Comparison of ENCODE assay signal across 18 mouse cellular contexts in the genomic region with DNA sequence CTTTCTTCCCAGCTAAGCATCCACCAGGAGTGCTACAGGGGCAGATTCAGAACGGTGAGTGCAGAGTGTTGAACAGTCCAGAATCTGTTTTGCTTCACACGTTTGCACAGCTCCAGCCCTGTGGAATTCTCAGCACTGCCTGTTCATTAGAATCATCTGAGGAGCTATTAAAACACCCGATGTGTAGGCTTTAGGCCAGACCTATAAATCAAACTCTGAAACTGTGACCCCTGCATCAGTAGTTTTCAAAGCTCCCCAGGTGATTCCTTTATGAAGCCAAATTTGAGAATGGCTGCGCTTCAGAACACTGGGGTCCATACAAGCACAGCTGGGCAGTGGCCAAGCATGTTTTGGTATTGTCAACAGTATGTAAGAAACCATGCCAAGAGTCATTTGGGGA.
A peak's percentile ranks its signal among the peaks of the same experiment; 100 is the strongest.
DNase-seq lines count a peak whose midpoint lies in the region; ATAC-seq and TF ChIP-seq lines count a peak whose summit lies in the region.
"Had no signal": no experiment of that assay in that cellular context is flagged by ENCODE, and none has a peak within 500 bp of the region (broad histone marks: within the 10 kb centered on the region; RNA-seq: fewer than 3 reads in every experiment).

No protein-coding gene starts in this region.

- H3K27me3 ChIP-seq in forebrain, embryonic 12.5 days: no peaks in the 10 kb centered on the region
- no peaks in the 10 kb centered on the region for H3K27me3 ChIP-seq in forebrain, embryonic 10.5 days (ENCODE audit: poor library complexity, severe bottlenecking)
- no peaks in the 10 kb centered on the region for H3K27me3 ChIP-seq in kidney, postnatal 0 days (ENCODE audit: insufficient read depth, low read length)
- H3K27me3 ChIP-seq in neural tube, embryonic 11.5 days (ENCODE audit: control insufficient read depth, insufficient read depth, low read length): no peaks in the 10 kb centered on the region
- H3K27me3 ChIP-seq: midbrain, embryonic 13.5 days had no signal

- no peak overlapping the region for H3K4me2 ChIP-seq in forebrain, embryonic 12.5 days
- no peak overlapping the region for H3K4me2 ChIP-seq in kidney, postnatal 0 days (ENCODE audit: low read length)
- H3K4me2 ChIP-seq in neural tube, embryonic 11.5 days (ENCODE audit: low read depth): no peak overlapping the region
- H3K4me2 ChIP-seq: midbrain, embryonic 13.5 days had no signal

- no peak overlapping the region for H3K4me3 ChIP-seq in forebrain, embryonic 12.5 days (replicated peaks)
- H3K4me3 ChIP-seq in forebrain, embryonic 10.5 days: no peak overlapping the region
- H3K4me3 ChIP-seq in kidney, postnatal 0 days (replicated peaks; ENCODE audit: low read depth, low read length): no peak overlapping the region
- no peak overlapping the region for H3K4me3 ChIP-seq in neural tube, embryonic 11.5 days (ENCODE audit: low read depth, low read length)
- H3K4me3 ChIP-seq: midbrain, embryonic 13.5 days had no signal

- 0 out of 2 replicates have a peak, but pooled peaks have one; percentile 41 for ATAC-seq in forebrain, embryonic 12.5 days (ENCODE audit: low FRiP score)
- no peak; the same call in 1 of the 2 replicates for ATAC-seq in kidney, postnatal 0 days (replicated peaks; ENCODE audit: low FRiP score, low read depth)
- ATAC-seq in neural tube, embryonic 11.5 days (ENCODE audit: insufficient read depth, low FRiP score, low TSS enrichment): peak; percentile 52
- ATAC-seq: intestine, embryonic 16.5 days; liver, postnatal 0 days; midbrain, embryonic 13.5 days; Patski had no signal

- no peaks in the 10 kb centered on the region for H3K9me3 ChIP-seq in forebrain, embryonic 12.5 days
- H3K9me3 ChIP-seq in forebrain, embryonic 10.5 days: no peaks in the 10 kb centered on the region
- no peaks in the 10 kb centered on the region for H3K9me3 ChIP-seq in kidney, postnatal 0 days (replicated peaks; ENCODE audit: low read length)
- no peaks in the 10 kb centered on the region for H3K9me3 ChIP-seq in neural tube, embryonic 11.5 days (ENCODE audit: control insufficient read depth, low read length)
- H3K9me3 ChIP-seq: midbrain, embryonic 13.5 days had no signal

- DNase-seq in forebrain, embryonic 10.5 days (ENCODE audit: extremely low spot score, low spot score): no peak
- DNase-seq in kidney, postnatal 0 days (ENCODE audit: low spot score): peak; percentile 18
- DNase-seq in kidney, postnatal 14 days: no peak
- DNase-seq in hindlimb bud, embryonic 11.5 days (ENCODE audit: extremely low spot score, low read depth, low spot score): peak; percentile 46
- DNase-seq in neural tube, embryonic 11.5 days (ENCODE audit: low spot score): no peak
- DNase-seq in adrenal gland, postnatal 36 days: no peak
- no peak for DNase-seq in layer of hippocampus, postnatal 25 days (ENCODE audit: extremely low spot score in 1 of 2, low spot score in 1 of 2)
- DNase-seq: B cell, adult 2 months; cerebellum, adult 11-12 months; heart, adult 18-20 months; kidney, postnatal 36 days; liver, postnatal 0 days; lung, postnatal 36 days; retina, postnatal 1 day had no signal

- H3K27ac ChIP-seq in forebrain, embryonic 12.5 days: no peak overlapping the region
- H3K27ac ChIP-seq in forebrain, embryonic 10.5 days: no peak overlapping the region
- H3K27ac ChIP-seq in kidney, postnatal 0 days: no peak overlapping the region
- no peak overlapping the region for H3K27ac ChIP-seq in neural tube, embryonic 11.5 days (ENCODE audit: low read depth, low read length)
- H3K27ac ChIP-seq: midbrain, embryonic 13.5 days had no signal

- no peaks in the 10 kb centered on the region for H3K4me1 ChIP-seq in forebrain, embryonic 12.5 days
- no peaks in the 10 kb centered on the region for H3K4me1 ChIP-seq in forebrain, embryonic 10.5 days
- H3K4me1 ChIP-seq in kidney, postnatal 0 days (replicated peaks; ENCODE audit: insufficient read depth, low read length): no peaks in the 10 kb centered on the region
- no peaks in the 10 kb centered on the region for H3K4me1 ChIP-seq in neural tube, embryonic 11.5 days (ENCODE audit: control insufficient read depth, insufficient read depth, low read length)
- H3K4me1 ChIP-seq: midbrain, embryonic 13.5 days had no signal

- no peaks in the 10 kb centered on the region for H3K36me3 ChIP-seq in forebrain, embryonic 12.5 days (replicated peaks)
- H3K36me3 ChIP-seq in forebrain, embryonic 10.5 days (replicated peaks): no peaks in the 10 kb centered on the region
- no peaks in the 10 kb centered on the region for H3K36me3 ChIP-seq in kidney, postnatal 0 days (ENCODE audit: insufficient read depth, low read length)
- no peaks in the 10 kb centered on the region for H3K36me3 ChIP-seq in neural tube, embryonic 11.5 days (ENCODE audit: control insufficient read depth, insufficient read depth, low read length)
- H3K36me3 ChIP-seq: midbrain, embryonic 13.5 days had no signal

- TF ChIP-seq CTCF in kidney, postnatal 0 days (IDR thresholded peaks at IDR 0.05; ENCODE audit: low read depth): no peak

- WGBS in forebrain, embryonic 12.5 days: 57% methylated on average over 4 of the region's 4 CpGs
- 74% methylated on average over 4 of the region's 4 CpGs for WGBS in forebrain, embryonic 10.5 days
- WGBS in kidney, postnatal 0 days: 33% methylated on average over 4 of the region's 4 CpGs
- 41% methylated on average over 4 of the region's 4 CpGs for WGBS in neural tube, embryonic 11.5 days

- H3K9ac ChIP-seq in forebrain, embryonic 12.5 days: no peak overlapping the region
- no peak overlapping the region for H3K9ac ChIP-seq in kidney, postnatal 0 days (ENCODE audit: low read depth, low read length)
- H3K9ac ChIP-seq in neural tube, embryonic 11.5 days (ENCODE audit: low read length): no peak overlapping the region
- H3K9ac ChIP-seq: liver, postnatal 0 days; midbrain, embryonic 13.5 days had no signal

Comparison
In these comparisons a context has a peak if more than half of its experiments do, and no peak if none do; other contexts are left out.
1. DNase-seq: peak in kidney, postnatal 0 days (single experiment) and hindlimb bud, embryonic 11.5 days (single experiment); none in forebrain, embryonic 10.5 days (single experiment), kidney, postnatal 14 days (single experiment), neural tube, embryonic 11.5 days (single experiment), adrenal gland, postnatal 36 days (0 of 2) and layer of hippocampus, postnatal 25 days (0 of 2).